Mouse (Mus musculus): ENCODE measurements around the gene Ubap1l. TPM values are rescaled to one million over a fixed set of nuclear protein-coding genes. Genes with fewer than 3 reads are reported as not detected.
"Not testable (repeated sequence)": the region's sequence is repeated elsewhere in the genome, so short reads cannot be mapped to it uniquely, and the experiment has no call there.

Ubap1l gene
- 0.68 and 1.6 TPM in 2 replicates for polyA plus RNA-seq (2016; fragmentation: Nextera tagmentation; extraction: Ambion mirVana)

- 93% methylated on average over 16 of the region's 16 CpGs for WGBS
- peaks cover 58% of the 10 kb centered on the region for H3K36me3 ChIP-seq
Observed at GRCm38 (mm10) chr9:65360641-65361448, at the start of gene Ubap1l. Gene Ubap1l, plus strand, starts transcription at chr9:65361041.

GRCm38 (mm10) chr9:65312669-65313357 is 48.0 kb upstream of the Ubap1l start:
- no peak for ATAC-seq (ENCODE audit: low FRiP score, low read depth)
- Histone ChIP-seq H3K4me1 (no peaks in the 10 kb centered on the region), H3K27ac (no peak overlapping the region), H3K36me3 (peaks cover 58% of the 10 kb centered on the region), H3K27me3 (replicated peaks) (no peaks in the 10 kb centered on the region), H3K9ac (no peak overlapping the region), H3K4me3 (no peak overlapping the region), H3K9me3 (no peaks in the 10 kb centered on the region), H3K4me2 (replicated peaks) (no peak overlapping the region)
- 97% methylated on average over 4 of the region's 4 CpGs for whole genome bisulfite sequencing

More at GRCm38 (mm10) chr9:65360641-65361448, at the start of gene Ubap1l:
- Histone ChIP-seq H3K9ac (no peak within 1 kb of the TSS), H3K4me3 (no peak within 1 kb of the TSS), H3K4me1 (peaks cover 9% of the 10 kb centered on the region; the same call in 1 of the 2 replicates), H3K9me3 (no peaks in the 10 kb centered on the region), H3K4me2 (replicated peaks) (no peak within 1 kb of the TSS), H3K27ac (no peak within 1 kb of the TSS), H3K27me3 (replicated peaks) (no peaks in the 10 kb centered on the region)
- ATAC-seq (ENCODE audit: low FRiP score, low read depth), result no peak

GRCm38 (mm10) chr9:65313846-65314245 is 47.0 kb upstream of the Ubap1l start:
- Histone ChIP-seq H3K36me3 (peaks cover 54% of the 10 kb centered on the region), H3K27ac (no peak overlapping the region), H3K4me2 (replicated peaks) (no peak overlapping the region), H3K4me1 (no peaks in the 10 kb centered on the region), H3K27me3 (replicated peaks) (no peaks in the 10 kb centered on the region), H3K4me3 (no peak overlapping the region), H3K9me3 (no peaks in the 10 kb centered on the region), H3K9ac (no peak overlapping the region)
- no peak for ATAC-seq (ENCODE audit: low FRiP score, low read depth)
- 97% methylated on average over 1 of the region's 1 CpGs for WGBS

- Histone ChIP-seq H3K9me3 (no peaks in the 10 kb centered on the region), H3K4me1 (no peaks in the 10 kb centered on the region), H3K36me3 (peaks cover 54% of the 10 kb centered on the region), H3K27me3 (replicated peaks) (no peaks in the 10 kb centered on the region), H3K9ac (no peak overlapping the region), H3K4me2 (replicated peaks) (no peak overlapping the region), H3K4me3 (no peak overlapping the region), H3K27ac (no peak overlapping the region)
- WGBS, result 93% methylated on average over 11 of the region's 11 CpGs
- ATAC-seq (ENCODE audit: low FRiP score, low read depth), result no peak
Observed at GRCm38 (mm10) chr9:65322255-65322900, 38.5 kb upstream of the Ubap1l start.

GRCm38 (mm10) chr9:65325971-65326370 is 34.9 kb upstream of the Ubap1l start:
- Histone ChIP-seq H3K4me3 (no peak overlapping the region), H3K36me3 (peaks cover 63% of the 10 kb centered on the region), H3K9ac (no peak overlapping the region), H3K27me3 (replicated peaks) (no peaks in the 10 kb centered on the region), H3K27ac (no peak overlapping the region), H3K9me3 (no peaks in the 10 kb centered on the region), H3K4me2 (replicated peaks) (no peak overlapping the region), H3K4me1 (no peaks in the 10 kb centered on the region)
- ATAC-seq (ENCODE audit: low FRiP score, low read depth), result no peak

- peaks cover 57% of the 10 kb centered on the region for H3K36me3 ChIP-seq
- ATAC-seq (ENCODE audit: low FRiP score, low read depth), result no peak
Observed at GRCm38 (mm10) chr9:65327371-65327770, 33.5 kb upstream of the Ubap1l start.

GRCm38 (mm10) chr9:65333958-65334357 is 26.9 kb upstream of the Ubap1l start:
- peaks cover 14% of the 10 kb centered on the region for H3K36me3 ChIP-seq
- ATAC-seq (ENCODE audit: low FRiP score, low read depth), result no peak
- WGBS, result 82% methylated on average over 5 of the region's 5 CpGs
- H3K9me3 ChIP-seq, result no peaks in the 10 kb centered on the region
- no peak overlapping the region for H3K9ac ChIP-seq
- no peak overlapping the region for H3K4me3 ChIP-seq
- no peak overlapping the region for H3K4me2 ChIP-seq (replicated peaks)
- H3K4me1 ChIP-seq, result no peaks in the 10 kb centered on the region
- no peak overlapping the region for H3K27ac ChIP-seq
- H3K27me3 ChIP-seq (replicated peaks), result no peaks in the 10 kb centered on the region

More at GRCm38 (mm10) chr9:65327371-65327770, 33.5 kb upstream of the Ubap1l start:
- Histone ChIP-seq H3K4me1 (no peaks in the 10 kb centered on the region), H3K27ac (no peak overlapping the region), H3K4me3 (no peak overlapping the region), H3K4me2 (replicated peaks) (no peak overlapping the region), H3K9me3 (no peaks in the 10 kb centered on the region), H3K9ac (no peak overlapping the region), H3K27me3 (replicated peaks) (no peaks in the 10 kb centered on the region)
- WGBS, result 91% methylated on average over 2 of the region's 2 CpGs

GRCm38 (mm10) chr9:65339146-65339545 is 21.7 kb upstream of the Ubap1l start:
- no peaks in the 10 kb centered on the region for H3K27me3 ChIP-seq (replicated peaks)
- H3K4me1 ChIP-seq, result no peaks in the 10 kb centered on the region
- no peak overlapping the region for H3K27ac ChIP-seq
- ATAC-seq (ENCODE audit: low FRiP score, low read depth), result no peak
- H3K4me2 ChIP-seq (replicated peaks), result no peak overlapping the region
- H3K4me3 ChIP-seq, result no peak overlapping the region
- 91% methylated on average over 4 of the region's 4 CpGs for WGBS
- H3K9me3 ChIP-seq, result no peaks in the 10 kb centered on the region
- H3K36me3 ChIP-seq, result no peaks in the 10 kb centered on the region
- no peak overlapping the region for H3K9ac ChIP-seq

- no peak overlapping the region for H3K9ac ChIP-seq
- H3K27me3 ChIP-seq (replicated peaks), result no peaks in the 10 kb centered on the region
- 92% methylated on average over 2 of the region's 2 CpGs for WGBS
- no peaks in the 10 kb centered on the region for H3K9me3 ChIP-seq
- no peaks in the 10 kb centered on the region for H3K36me3 ChIP-seq
- H3K4me1 ChIP-seq, result no peaks in the 10 kb centered on the region
- H3K27ac ChIP-seq, result no peak overlapping the region
- H3K4me3 ChIP-seq, result no peak overlapping the region
- H3K4me2 ChIP-seq (replicated peaks), result no peak overlapping the region
- no peak for ATAC-seq (ENCODE audit: low FRiP score, low read depth)
Observed at GRCm38 (mm10) chr9:65340414-65340813, 20.4 kb upstream of the Ubap1l start.

- Histone ChIP-seq H3K4me3 (peak overlapping the region; percentile 100), H3K4me2 (replicated peaks) (peak overlapping the region; percentile 91), H3K9ac (0 out of 2 replicates have a peak overlapping the region, but pooled peaks have one; percentile 98), H3K4me1 (peaks cover 13% of the 10 kb centered on the region), H3K27ac (peak overlapping the region; percentile 88; the same call in 1 of the 2 replicates)
- H3K9me3 ChIP-seq; ATAC-seq (ENCODE audit: low FRiP score, low read depth); H3K36me3 ChIP-seq; H3K27me3 ChIP-seq (replicated peaks): not testable (repeated sequence)
- WGBS, result 70% methylated on average over 11 of the region's 11 CpGs
Observed at GRCm38 (mm10) chr9:65345439-65345838, 15.4 kb upstream of the Ubap1l start.

- Histone ChIP-seq H3K36me3 (no peaks in the 10 kb centered on the region), H3K4me3 (peak within 1 kb of the TSS; percentile 100), H3K4me2 (replicated peaks) (peak within 1 kb of the TSS; percentile 91), H3K9me3 (no peaks in the 10 kb centered on the region), H3K27me3 (replicated peaks) (no peaks in the 10 kb centered on the region), H3K27ac (peak within 1 kb of the TSS; percentile 88), H3K9ac (peak within 1 kb of the TSS; percentile 98), H3K4me1 (peaks cover 16% of the 10 kb centered on the region)
- under 1% methylated on average over 59 of the region's 59 CpGs for WGBS
- ATAC-seq (ENCODE audit: low FRiP score, low read depth), result peak; percentile 96
Observed at GRCm38 (mm10) chr9:65345854-65346475, 14.9 kb upstream of the Ubap1l start, which contains the start of gene Pdcd7. Gene Pdcd7, plus strand, starts transcription at chr9:65346104.
